Mouse (Mus musculus) forebrain, embryonic 11.5 days (tissue): ENCODE results near the gene Snx9. TPM values are rescaled to one million over a fixed set of nuclear protein-coding genes. Genes with fewer than 3 reads are reported as not detected.
A peak's percentile ranks its signal among the peaks of the same experiment; 100 is the strongest.

Experiments used
- ATAC-seq: fragments of 200-750 bp; cut with Nextera tagmentation; replicated peaks from 2 replicates; pipeline ENCODE4 v1.8.0; 2017; ENCODE audit warnings: moderate TSS enrichment; ENCODE audit not compliant: low FRiP score
- DNase-seq: peaks from one replicate; pipeline ENCODE4 v3.0.0-alpha.2; 2017; ENCODE audit warnings: low spot score
- H3K27ac ChIP-seq: fragments of 300-500 bp; sonication (generic); 2 replicates; pipeline ENCODE4 v1.5.1; 2014; ENCODE audit warnings: low read depth, low read length
- H3K27me3 ChIP-seq: fragments of 300-500 bp; sonication (generic); 2 replicates; pipeline ENCODE4 v1.6.1; 2014; ENCODE audit warnings: mild to moderate bottlenecking, low read length, mixed read lengths; ENCODE audit not compliant: control insufficient read depth, insufficient read depth
- H3K36me3 ChIP-seq: fragments of 300-500 bp; sonication (generic); 2 replicates; pipeline ENCODE4 v1.6.1; 2014; ENCODE audit warnings: mild to moderate bottlenecking, low read length, moderate library complexity, mixed read lengths; ENCODE audit not compliant: control insufficient read depth, insufficient read depth
- H3K4me1 ChIP-seq: fragments of 300-500 bp; sonication (generic); replicated peaks from 2 replicates; pipeline ENCODE4 v1.6.1; 2014; ENCODE audit warnings: low read length, mixed read lengths; ENCODE audit not compliant: control insufficient read depth, insufficient read depth
- H3K4me2 ChIP-seq: fragments of 300-500 bp; sonication (generic); 2 replicates; pipeline ENCODE4 v1.6.1; 2014; ENCODE audit warnings: low read depth, mild to moderate bottlenecking, low read length, moderate library complexity, mixed read lengths; ENCODE audit not compliant: severe bottlenecking
- H3K4me3 ChIP-seq: fragments of 300-500 bp; sonication (generic); 2 replicates; pipeline ENCODE4 v1.5.1; 2014; ENCODE audit warnings: low read depth, low read length
- H3K9ac ChIP-seq: fragments of 300-500 bp; sonication (generic); 2 replicates; pipeline ENCODE4 v1.6.1; 2014; ENCODE audit warnings: low read length
- H3K9me3 ChIP-seq: fragments of 300-500 bp; sonication (generic); 2 replicates; pipeline ENCODE4 v1.6.1; 2016; ENCODE audit warnings: low read length, mixed read lengths; ENCODE audit not compliant: control insufficient read depth
- WGBS: fragments of 180-500 bp; shearing (Covaris S2); extraction: QIAGEN DNeasy Blood & Tissue Kit; methylation state at CpG from one replicate; pipeline ENCODE4 v1.1.7; 2014; 5-methylcytosine and 5-hydroxymethylcytosine counted together
- polyA plus RNA-seq: library from polyadenylated mRNA; unstranded; fragments of >200 nt; fragmentation: Nextera tagmentation; extraction: Ambion mirVana; gene quantifications from 2 replicates; pipeline ENCODE4 v1.2.1, GENCODE M21; 2014

Snx9 gene
- polyA plus RNA-seq, 1 experiment from 2014 or later = 19.0 TPM

- Histone ChIP-seq H3K27me3 (no peaks in the 10 kb centered on the region), H3K4me2 (no peak overlapping the region), H3K4me3 (no peak overlapping the region), H3K9ac (no peak overlapping the region), H3K36me3 (no peaks in the 10 kb centered on the region), H3K27ac (no peak overlapping the region), H3K9me3 (no peaks in the 10 kb centered on the region), H3K4me1 (no peaks in the 10 kb centered on the region; the same call in 1 of the 2 replicates)
- DNase-seq = no peak
- WGBS = 96% methylated on average over 11 of the region's 11 CpGs
- ATAC-seq = no peak
These were observed 16.1 kb downstream of the Snx9 start for GRCm38 (mm10) chr17:5857206-5857605.

GRCm38 (mm10) chr17:5858209-5858608 is 17.1 kb downstream of the Snx9 start:
- no peaks in the 10 kb centered on the region for H3K9me3 ChIP-seq
- H3K9ac ChIP-seq = no peak overlapping the region
- DNase-seq = no peak
- H3K27ac ChIP-seq = no peak overlapping the region
- no peak overlapping the region for H3K4me3 ChIP-seq
- no peak overlapping the region for H3K4me2 ChIP-seq
- no peak for ATAC-seq
- no peaks in the 10 kb centered on the region for H3K36me3 ChIP-seq
- no peaks in the 10 kb centered on the region for H3K27me3 ChIP-seq
- 73% methylated on average over 8 of the region's 8 CpGs for WGBS
- H3K4me1 ChIP-seq = no peaks in the 10 kb centered on the region; the same call in 1 of the 2 replicates

- H3K9me3 ChIP-seq = no peaks in the 10 kb centered on the region
- H3K27ac ChIP-seq = no peak overlapping the region
- no peaks in the 10 kb centered on the region for H3K27me3 ChIP-seq
- WGBS = 16% methylated on average over 6 of the region's 6 CpGs
- no peak overlapping the region for H3K4me3 ChIP-seq
- H3K36me3 ChIP-seq = no peaks in the 10 kb centered on the region
- DNase-seq = no peak
- H3K4me2 ChIP-seq = no peak overlapping the region
- no peaks in the 10 kb centered on the region; the same call in 1 of the 2 replicates for H3K4me1 ChIP-seq
- H3K9ac ChIP-seq = no peak overlapping the region
- no peak for ATAC-seq
These were observed 21.2 kb downstream of the Snx9 start for GRCm38 (mm10) chr17:5862285-5862684.

- Histone ChIP-seq H3K9me3 (no peaks in the 10 kb centered on the region), H3K4me2 (no peak overlapping the region), H3K4me3 (no peak overlapping the region), H3K36me3 (no peaks in the 10 kb centered on the region), H3K9ac (no peak overlapping the region), H3K4me1 (no peaks in the 10 kb centered on the region; the same call in 1 of the 2 replicates), H3K27ac (no peak overlapping the region), H3K27me3 (no peaks in the 10 kb centered on the region)
- 44% methylated on average over 4 of the region's 4 CpGs for WGBS
- no peak for DNase-seq
- no peak for ATAC-seq
These were observed 21.7 kb downstream of the Snx9 start for GRCm38 (mm10) chr17:5862869-5863268.

GRCm38 (mm10) chr17:5863745-5864144 is 22.6 kb downstream of the Snx9 start:
- WGBS = 98% methylated on average over 5 of the region's 5 CpGs
- Histone ChIP-seq H3K9ac (no peak overlapping the region), H3K4me1 (no peaks in the 10 kb centered on the region; the same call in 1 of the 2 replicates), H3K4me2 (no peak overlapping the region), H3K9me3 (no peaks in the 10 kb centered on the region), H3K27me3 (no peaks in the 10 kb centered on the region), H3K4me3 (no peak overlapping the region), H3K27ac (no peak overlapping the region), H3K36me3 (no peaks in the 10 kb centered on the region)
- DNase-seq (no peak), ATAC-seq (no peak)

- Histone ChIP-seq H3K27me3 (no peaks in the 10 kb centered on the region), H3K9ac (no peak overlapping the region), H3K4me1 (no peaks in the 10 kb centered on the region; the same call in 1 of the 2 replicates), H3K4me2 (no peak overlapping the region), H3K9me3 (no peaks in the 10 kb centered on the region), H3K27ac (no peak overlapping the region), H3K36me3 (no peaks in the 10 kb centered on the region), H3K4me3 (no peak overlapping the region)
- ATAC-seq = no peak
- 88% methylated on average over 6 of the region's 6 CpGs for WGBS
- peak; percentile 41 for DNase-seq
These were observed 26.3 kb downstream of the Snx9 start for GRCm38 (mm10) chr17:5867456-5867855.

DNA sequence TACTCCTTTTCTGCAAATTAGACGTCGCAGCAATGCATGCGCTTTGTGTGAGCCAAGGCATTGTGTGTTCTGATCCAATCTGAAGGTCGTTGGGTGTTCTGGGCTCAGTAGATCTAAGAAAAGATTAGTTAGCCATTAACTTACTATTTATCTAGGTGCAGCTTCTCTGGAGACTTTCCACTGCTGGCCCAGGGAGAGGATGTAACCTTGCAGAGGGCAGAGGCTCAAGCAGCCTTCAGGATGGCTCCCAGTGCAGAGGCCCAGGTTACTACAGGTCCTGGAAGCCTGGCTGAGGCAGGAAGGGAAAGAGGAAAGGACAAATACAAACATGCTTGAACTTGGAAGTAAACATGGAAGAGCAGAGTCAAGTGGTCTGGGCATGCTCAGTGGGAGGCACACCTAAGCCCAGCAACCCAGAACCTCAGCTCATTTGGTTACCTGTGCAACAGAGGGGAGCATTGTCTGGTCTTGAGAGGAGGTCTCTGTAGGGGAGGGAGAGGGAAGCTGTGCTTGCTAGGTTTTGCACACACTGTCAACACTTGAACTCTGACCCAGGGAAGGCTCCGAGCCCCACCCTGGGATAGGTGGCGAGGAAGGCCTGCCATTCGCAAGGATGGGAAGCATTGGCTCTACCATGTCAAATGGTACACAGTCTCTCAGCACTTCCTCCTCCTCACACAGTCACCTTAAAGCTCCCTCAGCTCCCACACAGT is 27.3 kb downstream of the Snx9 start:
- H3K36me3 ChIP-seq = no peaks in the 10 kb centered on the region
- no peaks in the 10 kb centered on the region for H3K9me3 ChIP-seq
- H3K27me3 ChIP-seq = no peaks in the 10 kb centered on the region
- H3K4me3 ChIP-seq = no peak overlapping the region
- DNase-seq (no peak), ATAC-seq (no peak)
- H3K4me2 ChIP-seq = no peak overlapping the region
- H3K4me1 ChIP-seq = no peaks in the 10 kb centered on the region
- 91% methylated on average over 7 of the region's 7 CpGs for WGBS
- no peak overlapping the region for H3K27ac ChIP-seq
- no peak overlapping the region for H3K9ac ChIP-seq

GRCm38 (mm10) chr17:5869461-5869860 is 28.3 kb downstream of the Snx9 start:
- ATAC-seq (no peak), DNase-seq (no peak)
- Histone ChIP-seq H3K27ac (no peak overlapping the region), H3K4me2 (no peak overlapping the region), H3K27me3 (no peaks in the 10 kb centered on the region), H3K4me1 (no peaks in the 10 kb centered on the region), H3K4me3 (no peak overlapping the region), H3K36me3 (no peaks in the 10 kb centered on the region), H3K9ac (no peak overlapping the region), H3K9me3 (no peaks in the 10 kb centered on the region)
- 93% methylated on average over 3 of the region's 3 CpGs for WGBS

GRCm38 (mm10) chr17:5870002-5870401 is 28.9 kb downstream of the Snx9 start:
- ATAC-seq (no peak), DNase-seq (no peak)
- Histone ChIP-seq H3K4me1 (no peaks in the 10 kb centered on the region), H3K9me3 (no peaks in the 10 kb centered on the region), H3K27me3 (no peaks in the 10 kb centered on the region), H3K4me2 (no peak overlapping the region), H3K4me3 (no peak overlapping the region), H3K36me3 (no peaks in the 10 kb centered on the region), H3K27ac (no peak overlapping the region), H3K9ac (no peak overlapping the region)
- 93% methylated on average over 5 of the region's 5 CpGs for WGBS
